Mouse (Mus musculus) ES-Bruce4 (cell line): ENCODE measurements around the gene Fam166b. TPM values are rescaled to one million over a fixed set of nuclear protein-coding genes. Genes with fewer than 3 reads are reported as not detected.

Experiments used
- H3K27ac ChIP-seq: 2 replicates; pipeline ENCODE4 v1.5.1; 2012; ENCODE audit warnings: low read length, inconsistent platforms; ENCODE audit not compliant: insufficient read depth
- H3K27me3 ChIP-seq: 2 replicates; pipeline ENCODE4 v1.6.1; 2012; ENCODE audit warnings: mild to moderate bottlenecking, low read length, inconsistent platforms; ENCODE audit not compliant: control insufficient read depth, poor library complexity, insufficient read depth, severe bottlenecking
- H3K36me3 ChIP-seq: 2 replicates; pipeline ENCODE4 v1.6.1; 2012; ENCODE audit warnings: inconsistent platforms, mild to moderate bottlenecking, low read length, moderate library complexity; ENCODE audit not compliant: control insufficient read depth, poor library complexity, insufficient read depth, severe bottlenecking
- H3K4me1 ChIP-seq: one replicate; pipeline ENCODE4 v1.8.1; 2011; ENCODE audit warnings: low read length; ENCODE audit not compliant: control insufficient read depth, insufficient read depth
- H3K4me3 ChIP-seq: 2 replicates; pipeline ENCODE4 v1.5.1; 2011; ENCODE audit warnings: low read depth, mild to moderate bottlenecking, low read length
- H3K9ac ChIP-seq: 2 replicates; pipeline ENCODE4 v1.6.1; 2012; ENCODE audit warnings: low read depth, mild to moderate bottlenecking, inconsistent platforms; ENCODE audit not compliant: poor library complexity, severe bottlenecking
- H3K9me3 ChIP-seq: replicated peaks from 2 replicates; pipeline ENCODE4 v1.6.1; 2012; ENCODE audit warnings: mild to moderate bottlenecking, low read length, inconsistent platforms; ENCODE audit not compliant: control insufficient read depth, poor library complexity, insufficient read depth, severe bottlenecking
- CTCF ChIP-seq: IDR thresholded peaks from one replicate; pipeline ENCODE4 v1.8.1; 2011; ENCODE audit warnings: low read depth, low read length
- EP300 ChIP-seq: IDR thresholded peaks from 2 replicates; pipeline ENCODE4 v1.6.1; 2011; ENCODE audit warnings: low read depth, low read length; ENCODE audit not compliant: insufficient read depth
- POLR2A ChIP-seq: IDR thresholded peaks from one replicate; pipeline ENCODE4 v1.8.1; 2011; ENCODE audit warnings: low read length; ENCODE audit not compliant: insufficient read depth
- polyA plus RNA-seq: library from polyadenylated mRNA; stranded (reverse); fragments of >200 nt; gene quantifications from 2 replicates; pipeline ENCODE4 v1.2.4, GENCODE M21; 2011; ENCODE audit warnings: low read depth; ENCODE audit not compliant: missing spikeins, insufficient read depth, insufficient read length

Fam166b gene
- polyA plus RNA-seq, 1 experiment, result 2.1 TPM

GRCm38 (mm10) chr4:43452315-43452714, 23.4 kb upstream of the Fam166b start:
- H3K9ac ChIP-seq, result no peak overlapping the region
- no peak overlapping the region for H3K27ac ChIP-seq
- TF ChIP-seq CTCF (no peak), POLR2A (no peak), EP300 (no peak)
- no peak overlapping the region for H3K4me3 ChIP-seq
- no peaks in the 10 kb centered on the region for H3K9me3 ChIP-seq
- no peaks in the 10 kb centered on the region for H3K27me3 ChIP-seq
- H3K36me3 ChIP-seq, result no peaks in the 10 kb centered on the region
- no peaks in the 10 kb centered on the region for H3K4me1 ChIP-seq

DNA sequence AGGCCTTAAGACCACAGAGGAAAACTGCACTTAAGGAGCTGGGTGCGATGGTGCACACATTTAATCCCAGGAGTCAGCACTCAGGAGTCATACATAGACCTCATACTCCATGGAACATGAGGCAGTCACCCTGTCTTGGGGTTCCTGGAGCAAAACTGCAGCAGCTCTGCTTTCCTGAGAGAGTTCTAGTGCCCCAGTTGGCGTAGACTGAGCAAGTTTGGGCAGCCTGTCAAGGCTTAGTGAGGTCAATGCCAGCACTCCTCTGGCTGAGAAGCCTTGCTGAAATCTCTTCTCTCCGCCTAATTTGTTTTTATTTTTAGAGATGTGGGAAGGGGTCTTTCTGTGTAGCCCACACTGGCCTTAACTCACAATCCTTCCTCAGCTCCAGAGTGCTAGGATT, 19.6 kb upstream of the Fam166b start:
- Histone ChIP-seq H3K4me3 (no peak overlapping the region), H3K4me1 (no peaks in the 10 kb centered on the region), H3K27me3 (no peaks in the 10 kb centered on the region), H3K27ac (no peak overlapping the region), H3K36me3 (0 out of 2 replicates have a peak, but pooled peaks cover 3% of the 10 kb centered on the region), H3K9me3 (no peaks in the 10 kb centered on the region), H3K9ac (no peak overlapping the region)
- TF ChIP-seq EP300, result no peak
- TF ChIP-seq CTCF, result no peak
- no peak for TF ChIP-seq POLR2A

DNA sequence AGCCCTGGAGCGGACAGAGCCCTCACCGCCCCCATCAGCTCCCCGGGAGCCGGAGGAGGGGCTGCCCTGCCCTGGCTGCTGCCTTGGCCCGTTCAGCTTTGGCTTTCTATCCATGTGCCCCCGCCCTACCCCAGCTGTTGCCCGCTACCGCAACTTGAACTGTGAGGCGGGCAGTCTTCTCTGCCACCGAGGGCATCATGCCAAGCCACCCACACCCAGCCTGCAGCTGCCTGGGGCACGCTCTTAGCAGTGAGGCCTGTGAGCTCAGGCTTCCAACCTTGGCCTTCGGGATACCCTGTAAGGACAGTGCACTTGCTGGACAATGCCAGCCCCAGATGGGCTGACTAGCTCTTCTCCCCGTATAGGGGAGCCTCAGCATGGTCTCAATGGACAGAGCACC, 18.3 kb upstream of the Fam166b start:
- Histone ChIP-seq H3K27ac (no peak overlapping the region), H3K9ac (no peak overlapping the region), H3K36me3 (0 out of 2 replicates have a peak, but pooled peaks cover 3% of the 10 kb centered on the region), H3K4me3 (no peak overlapping the region), H3K9me3 (no peaks in the 10 kb centered on the region), H3K27me3 (no peaks in the 10 kb centered on the region), H3K4me1 (no peaks in the 10 kb centered on the region)
- TF ChIP-seq POLR2A (no peak), CTCF (no peak), EP300 (no peak)

- Histone ChIP-seq H3K4me1 (peaks cover 2% of the 10 kb centered on the region), H3K4me3 (peak overlapping the region; percentile 70), H3K27ac (no peak overlapping the region), H3K36me3 (0 out of 2 replicates have a peak, but pooled peaks cover 3% of the 10 kb centered on the region), H3K9ac (peak overlapping the region; percentile 94), H3K9me3 (no peaks in the 10 kb centered on the region), H3K27me3 (no peaks in the 10 kb centered on the region)
- TF ChIP-seq POLR2A, result no peak
- no peak for TF ChIP-seq CTCF
- TF ChIP-seq EP300, result no peak
These were observed 14.6 kb upstream of the Fam166b start for GRCm38 (mm10) chr4:43443511-43443910.

GRCm38 (mm10) chr4:43442456-43443361, 13.8 kb upstream of the Fam166b start:
- TF ChIP-seq EP300, result no peak
- no peak for TF ChIP-seq CTCF
- no peak for TF ChIP-seq POLR2A

DNA sequence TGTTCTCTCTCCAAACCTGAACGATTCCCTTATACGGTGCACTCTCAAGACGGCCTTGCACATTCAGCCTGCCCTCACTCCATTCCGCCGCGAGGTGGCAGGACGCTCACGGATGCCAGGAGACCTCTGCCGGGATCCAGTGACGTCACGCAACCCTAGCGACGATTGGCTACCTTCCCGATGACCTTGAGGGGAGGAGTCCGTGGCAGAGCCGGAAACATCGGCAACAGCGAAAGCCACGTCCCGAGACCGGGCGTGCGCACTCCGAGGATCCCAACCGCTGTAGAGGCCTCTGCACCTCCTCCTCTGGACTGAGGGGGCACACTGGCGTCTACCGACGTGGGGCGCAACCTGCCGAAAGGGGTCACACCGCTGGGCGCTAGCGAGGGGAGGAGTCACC, 13.1 kb upstream of the Fam166b start:
- Histone ChIP-seq H3K27me3 (no peaks in the 10 kb centered on the region), H3K9me3 (no peaks in the 10 kb centered on the region), H3K36me3 (0 out of 2 replicates have a peak, but pooled peaks cover 3% of the 10 kb centered on the region), H3K9ac (peak overlapping the region; percentile 94), H3K27ac (peak overlapping the region; percentile 2; the same call in 1 of the 2 replicates), H3K4me1 (peaks cover 2% of the 10 kb centered on the region), H3K4me3 (peak overlapping the region; percentile 72)
- peak; percentile 46; the same call in 1 of the 2 replicates for TF ChIP-seq EP300
- TF ChIP-seq CTCF, result peak; percentile 93
- peak; percentile 77 for TF ChIP-seq POLR2A

More at GRCm38 (mm10) chr4:43442456-43443361, 13.8 kb upstream of the Fam166b start:
- H3K4me1 ChIP-seq, result peaks cover 2% of the 10 kb centered on the region
- no peaks in the 10 kb centered on the region for H3K27me3 ChIP-seq
- H3K9me3 ChIP-seq, result no peaks in the 10 kb centered on the region
- H3K9ac ChIP-seq, result peak overlapping the region; percentile 94
- peak overlapping the region; percentile 72 for H3K4me3 ChIP-seq
- H3K36me3 ChIP-seq, result 0 out of 2 replicates have a peak, but pooled peaks cover 3% of the 10 kb centered on the region
- peak overlapping the region; percentile 2; the same call in 1 of the 2 replicates for H3K27ac ChIP-seq
